In the genomic region with DNA sequence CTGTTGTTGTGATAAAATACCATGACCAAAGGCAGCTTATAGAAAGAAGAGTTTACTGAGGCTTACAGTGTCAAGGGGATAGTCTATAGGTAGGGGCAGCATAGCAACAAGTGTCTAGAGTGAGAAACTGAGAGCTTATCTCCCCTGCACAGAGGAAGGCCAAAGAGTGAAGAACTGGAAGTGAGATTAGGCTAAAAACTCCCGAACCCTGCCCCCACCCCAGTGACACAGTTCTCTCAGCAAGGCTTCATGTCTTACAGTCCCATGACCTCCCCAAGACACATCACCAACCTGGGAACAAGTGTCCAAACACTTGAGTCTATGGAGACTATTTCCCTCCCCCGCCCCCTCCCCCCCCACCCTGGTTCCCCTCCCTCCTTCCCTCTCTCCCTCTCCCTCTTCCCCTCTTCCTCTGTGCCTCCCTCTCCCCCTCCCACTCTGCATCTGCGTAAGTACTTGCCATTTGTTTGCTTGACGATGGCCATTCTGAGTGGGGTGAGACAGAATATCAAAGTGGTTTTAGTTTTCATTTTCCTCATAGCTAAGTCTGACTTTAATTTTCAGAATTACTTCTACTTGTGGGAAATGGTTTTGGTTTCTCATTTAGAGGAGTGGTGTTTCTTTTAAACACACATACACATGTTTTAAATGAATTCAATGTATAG, we compare ENCODE assay signal across 22 mouse cellular contexts. TPM values are rescaled to one million over a fixed set of nuclear protein-coding genes. Genes with fewer than 3 reads are reported as not detected.
DNase-seq lines count a peak whose midpoint lies in the region; ATAC-seq lines count a peak whose summit lies in the region.
"Had no signal": no experiment of that assay in that cellular context is flagged by ENCODE, and none has a peak within 500 bp of the region (broad histone marks: within the 10 kb centered on the region; RNA-seq: fewer than 3 reads in every experiment).

No protein-coding gene starts in this region.

- H3K27me3 ChIP-seq in embryonic facial prominence, embryonic 14.5 days (replicated peaks; ENCODE audit: control insufficient read depth, insufficient read depth, low read length): no peaks in the 10 kb centered on the region
- H3K27me3 ChIP-seq: hindbrain, embryonic 13.5 days; intestine, embryonic 15.5 days; midbrain, embryonic 13.5 days had no signal

- 44% methylated on average over 4 of the region's 4 CpGs for WGBS in embryonic facial prominence, embryonic 14.5 days

- H3K4me3 ChIP-seq in embryonic facial prominence, embryonic 14.5 days (ENCODE audit: low read depth, low read length): no peak overlapping the region
- H3K4me3 ChIP-seq: forebrain, embryonic 10.5 days; hindbrain, embryonic 13.5 days; intestine, embryonic 15.5 days; midbrain, embryonic 13.5 days had no signal

- no peak overlapping the region for H3K4me2 ChIP-seq in embryonic facial prominence, embryonic 14.5 days (ENCODE audit: low read depth, low read length)
- H3K4me2 ChIP-seq: hindbrain, embryonic 13.5 days; intestine, embryonic 15.5 days; lung, embryonic 14.5 days; midbrain, embryonic 13.5 days had no signal

- ATAC-seq in CD4-positive, CD25-positive, alpha-beta regulatory T cell, adult 4 months: peak; percentile 38
- no peak for ATAC-seq in embryonic facial prominence, embryonic 14.5 days (ENCODE audit: low read depth)
- ATAC-seq: forebrain, postnatal 0 days; intestine, embryonic 15.5 days; midbrain, embryonic 13.5 days had no signal

- peaks cover 10% of the 10 kb centered on the region; the same call in 1 of the 2 replicates for H3K4me1 ChIP-seq in embryonic facial prominence, embryonic 14.5 days (ENCODE audit: control insufficient read depth, insufficient read depth, low read length)
- H3K4me1 ChIP-seq: hindbrain, embryonic 13.5 days; midbrain, embryonic 13.5 days had no signal

- no peaks in the 10 kb centered on the region for H3K9me3 ChIP-seq in embryonic facial prominence, embryonic 14.5 days (ENCODE audit: control insufficient read depth, low read length)
- H3K9me3 ChIP-seq: forebrain, embryonic 10.5 days; hindbrain, embryonic 13.5 days; intestine, embryonic 15.5 days; midbrain, embryonic 13.5 days had no signal

- H3K27ac ChIP-seq in embryonic facial prominence, embryonic 14.5 days (replicated peaks; ENCODE audit: low read depth, low read length): no peak overlapping the region
- H3K27ac ChIP-seq: forebrain, embryonic 10.5 days; hindbrain, embryonic 13.5 days; intestine, embryonic 15.5 days; midbrain, embryonic 13.5 days had no signal

- H3K9ac ChIP-seq in embryonic facial prominence, embryonic 14.5 days (ENCODE audit: low read depth, low read length): no peak overlapping the region
- H3K9ac ChIP-seq: forebrain, postnatal 0 days; hindbrain, embryonic 13.5 days; intestine, embryonic 15.5 days; lung, embryonic 14.5 days; midbrain, embryonic 13.5 days had no signal

- H3K36me3 ChIP-seq in embryonic facial prominence, embryonic 14.5 days (ENCODE audit: control insufficient read depth, insufficient read depth, low read length): no peaks in the 10 kb centered on the region
- H3K36me3 ChIP-seq: forebrain, embryonic 10.5 days; hindbrain, embryonic 13.5 days; intestine, embryonic 15.5 days; midbrain, embryonic 13.5 days had no signal

- peak; percentile 16 for DNase-seq in layer of hippocampus, adult 9-11 months
- DNase-seq in layer of hippocampus, postnatal 14 days (ENCODE audit: low spot score in 2 of 2): no peak
- DNase-seq in A20 (ENCODE audit: low read depth, low spot score): peak; percentile 66
- peak; percentile 53 for DNase-seq in embryonic facial prominence, embryonic 14.5 days (ENCODE audit: low spot score)
- DNase-seq in gastrocnemius, adult 18-20 months (ENCODE audit: low spot score): no peak
- no peak for DNase-seq in kidney, adult 8-10 months
- DNase-seq: adrenal gland, adult 8-10 months; cerebellum, adult 2 months; cerebellum, postnatal 36 days; embryo, embryonic 11 days; forebrain, postnatal 0 days; gastrocnemius, postnatal 36 days; kidney, adult 9 months; kidney, postnatal 36 days; lung, embryonic 14.5 days; right cerebral cortex, postnatal 14 days; thymus, postnatal 14 days had no signal

RNA-seq across cellular contexts. Expression of gene Hif1a, which starts 24.7 kb away (rescaled TPM):
- 10 to 100 TPM; 59.0 to 65.7 TPM for total RNA-seq in layer of hippocampus, postnatal 14 days (2021)
- 10 to 100 TPM; 71.8 to 75.2 TPM for polyA plus RNA-seq in CD4-positive, CD25-positive, alpha-beta regulatory T cell, adult 4 months (2017; shearing (Covaris generic))
- polyA plus RNA-seq in embryonic facial prominence, embryonic 14.5 days (2014; fragmentation: Nextera tagmentation; extraction: Ambion mirVana): 91.8 and 103 TPM in 2 replicates
- total RNA-seq in gastrocnemius, adult 18-20 months (2021): 10 to 100 TPM; 10.5 to 17.9 TPM

Comparison
In these comparisons a context has a peak if more than half of its experiments do, and no peak if none do; other contexts are left out.
1. DNase-seq: peak in layer of hippocampus, adult 9-11 months (single experiment), A20 (single experiment) and embryonic facial prominence, embryonic 14.5 days (single experiment); none in layer of hippocampus, postnatal 14 days (0 of 2), gastrocnemius, adult 18-20 months (single experiment) and kidney, adult 8-10 months (0 of 2).